Mouse (Mus musculus): ENCODE data around the gene Mrtfb.
"Not testable (repeated sequence)": the region's sequence is repeated elsewhere in the genome, so short reads cannot be mapped to it uniquely, and the experiment has no call there.

Mrtfb gene

DNA sequence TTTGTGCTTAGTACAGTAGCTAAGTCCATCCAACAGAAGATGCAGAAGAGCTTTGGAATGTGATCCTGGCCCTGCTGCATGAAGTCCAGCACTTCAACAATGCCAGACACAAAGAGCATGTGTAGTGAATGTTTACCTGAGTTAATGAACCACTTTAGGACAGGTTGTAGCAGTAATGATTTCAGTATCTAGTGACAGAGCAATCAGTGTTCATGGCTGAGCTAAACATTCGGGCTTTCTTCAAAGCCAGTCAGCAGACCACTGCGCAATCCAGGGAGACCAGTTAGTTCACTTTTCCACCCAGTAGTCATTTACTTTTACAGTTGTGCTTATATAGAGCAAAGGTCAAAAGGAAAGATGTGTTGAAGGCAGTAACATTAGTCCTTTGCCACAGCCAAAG lies 20.0 kb downstream of the Mrtfb start:
- DNase-seq (ENCODE audit: inconsistent ontology term): no peak

DNA sequence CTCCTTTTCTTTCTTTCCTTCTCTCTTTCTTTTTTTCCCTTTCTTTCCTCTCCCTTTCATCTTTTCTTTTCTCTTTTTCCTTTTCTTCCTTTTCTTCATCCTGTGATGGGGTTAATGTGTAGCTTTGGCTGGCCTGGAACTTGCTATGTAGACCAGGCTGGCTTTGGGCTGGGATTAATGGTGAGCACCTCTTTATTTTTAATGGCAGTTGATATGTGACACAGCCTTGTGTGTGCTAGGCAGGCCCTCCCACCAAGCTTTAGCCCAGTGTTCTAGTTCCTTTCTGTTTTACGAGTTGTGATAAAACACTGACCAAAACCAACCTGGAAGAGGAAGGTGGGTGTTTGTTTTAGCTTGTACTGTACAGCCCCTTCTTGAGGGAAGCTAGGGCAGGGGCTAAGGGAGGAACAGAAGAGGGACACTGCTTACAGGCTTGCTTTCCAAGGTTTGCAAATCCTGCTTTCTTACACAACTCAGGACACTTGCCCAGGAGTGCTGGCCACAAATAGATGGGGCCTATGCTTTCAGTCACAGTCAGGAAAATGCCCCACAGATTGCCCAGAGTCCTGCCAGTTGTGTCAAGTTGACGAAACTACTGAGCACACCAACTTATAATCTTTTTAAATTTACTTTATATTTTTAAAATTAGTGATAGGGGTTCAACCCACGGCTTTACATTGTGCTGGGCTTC lies 20.6 kb downstream of the Mrtfb start:
- no peak for DNase-seq (ENCODE audit: inconsistent ontology term)

DNA sequence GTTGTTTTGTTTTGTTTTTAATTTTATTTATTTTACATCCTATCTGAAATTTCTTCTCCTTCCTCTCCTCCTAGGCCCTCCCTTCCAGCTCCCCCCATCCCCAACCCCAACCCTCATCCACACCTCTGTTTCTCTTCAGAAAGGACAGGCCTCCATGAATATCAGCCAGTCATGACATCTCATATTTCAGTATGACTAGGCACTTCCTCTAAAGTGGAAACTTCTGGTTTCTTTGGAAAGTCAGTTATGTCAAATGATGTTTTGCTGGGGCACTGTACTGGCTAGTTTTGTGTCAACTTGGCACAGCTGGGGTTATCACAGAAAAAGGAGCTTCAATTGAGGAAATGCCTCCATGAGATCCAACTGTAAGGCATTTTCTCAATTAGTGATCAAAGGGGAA lies 30.1 kb downstream of the Mrtfb start:
- not testable (repeated sequence) for DNase-seq (ENCODE audit: inconsistent ontology term)

DNA sequence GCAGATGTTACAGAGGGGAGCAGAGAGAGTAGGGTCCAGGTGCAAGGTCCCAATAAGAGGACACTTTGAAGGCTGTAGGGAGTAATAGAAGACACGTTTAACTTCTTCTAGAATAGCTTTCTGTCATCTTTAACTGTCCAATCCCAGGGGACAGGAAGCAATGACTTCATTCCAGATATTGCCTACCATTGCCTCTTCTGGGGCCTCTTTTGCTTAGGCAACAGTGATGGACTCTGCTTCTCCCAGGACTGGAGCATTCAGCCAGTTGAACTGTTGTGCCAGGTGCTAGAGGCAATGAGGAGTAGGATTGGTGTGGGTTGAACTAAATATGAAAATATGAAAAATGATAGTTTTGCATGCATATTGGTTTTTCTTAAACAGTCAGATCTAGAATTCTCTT lies 41.6 kb downstream of the Mrtfb start:
- DNase-seq (ENCODE audit: inconsistent ontology term): no peak

DNA sequence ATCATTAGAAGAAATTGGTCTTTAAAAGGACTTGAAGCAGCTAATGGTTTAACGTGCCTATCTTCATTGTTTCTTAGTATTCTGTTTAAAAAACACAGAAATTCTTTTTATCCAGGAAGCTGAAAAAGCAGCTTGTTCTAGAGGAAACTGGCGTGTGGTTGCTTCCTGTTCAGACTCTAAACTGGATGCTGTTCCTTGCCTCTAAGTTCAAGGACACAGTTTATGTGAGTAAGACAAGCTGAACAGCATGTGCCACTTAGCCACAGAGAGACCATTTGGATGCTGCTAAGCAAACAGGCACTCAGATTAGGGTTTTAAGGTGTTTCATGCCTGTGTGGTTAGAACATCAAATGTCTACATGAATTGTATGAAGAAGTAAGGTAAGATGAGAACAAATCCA lies 42.7 kb downstream of the Mrtfb start:
- DNase-seq (ENCODE audit: inconsistent ontology term): no peak

DNA sequence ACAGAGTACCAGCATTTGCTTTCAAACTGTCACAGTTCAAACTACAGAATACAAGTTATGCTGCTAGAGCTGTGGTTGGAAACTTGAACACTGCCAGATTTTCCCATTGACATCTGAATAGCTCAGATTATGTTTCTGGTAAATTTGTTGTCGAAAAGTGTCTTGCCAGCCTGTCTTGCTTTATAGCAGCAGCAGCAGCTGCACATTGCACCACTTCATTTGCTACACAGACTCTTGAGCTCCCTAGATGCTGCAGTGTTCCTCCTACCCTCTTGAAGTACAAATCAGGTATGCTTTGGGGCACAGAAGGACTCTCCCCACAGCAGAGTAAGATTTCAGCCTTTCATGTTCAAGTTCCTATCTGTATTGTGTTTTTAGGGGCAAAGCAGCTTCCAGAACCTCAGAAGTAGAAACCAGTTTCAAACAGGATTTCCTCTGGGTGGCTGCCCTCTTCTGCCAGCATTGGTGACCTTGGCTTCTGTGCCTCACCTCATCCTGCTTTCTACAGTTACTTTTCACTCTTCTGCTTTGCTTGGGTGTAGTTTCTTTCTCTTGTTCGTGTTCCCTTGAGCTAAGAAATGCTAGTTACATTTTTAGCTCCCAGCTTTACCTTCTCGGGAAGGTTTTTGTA lies 49.9 kb downstream of the Mrtfb start:
- DNase-seq (ENCODE audit: inconsistent ontology term): no peak

DNA sequence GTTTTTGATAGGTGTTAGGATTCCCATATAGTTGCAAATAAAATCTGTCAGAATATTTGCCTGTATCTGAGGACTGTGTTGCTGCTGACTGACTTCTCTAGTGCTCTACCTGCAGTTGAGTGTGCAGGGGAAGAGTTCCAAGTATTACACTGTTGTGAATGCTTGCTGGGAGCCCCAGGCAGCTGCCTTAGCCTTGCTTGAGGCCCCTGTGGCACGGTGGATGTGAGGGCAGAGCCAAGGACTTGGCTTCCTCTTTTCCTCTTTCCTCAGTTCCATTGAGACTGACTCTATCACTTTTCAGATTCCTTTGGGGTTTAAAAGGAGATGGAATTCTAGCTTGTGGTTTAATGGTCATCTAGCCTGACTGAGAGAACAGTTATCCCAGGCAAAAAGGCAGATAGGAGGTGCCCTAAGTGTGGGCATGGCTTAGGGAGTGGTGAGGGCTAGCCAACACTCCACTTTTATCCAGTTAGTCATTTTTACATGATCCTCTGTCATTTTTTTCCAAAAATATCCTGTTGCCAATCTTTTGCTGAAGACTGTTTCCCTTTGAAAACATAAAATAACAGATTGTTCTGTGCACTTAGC lies 53.9 kb downstream of the Mrtfb start:
- DNase-seq (ENCODE audit: inconsistent ontology term): peak; percentile 22

DNA sequence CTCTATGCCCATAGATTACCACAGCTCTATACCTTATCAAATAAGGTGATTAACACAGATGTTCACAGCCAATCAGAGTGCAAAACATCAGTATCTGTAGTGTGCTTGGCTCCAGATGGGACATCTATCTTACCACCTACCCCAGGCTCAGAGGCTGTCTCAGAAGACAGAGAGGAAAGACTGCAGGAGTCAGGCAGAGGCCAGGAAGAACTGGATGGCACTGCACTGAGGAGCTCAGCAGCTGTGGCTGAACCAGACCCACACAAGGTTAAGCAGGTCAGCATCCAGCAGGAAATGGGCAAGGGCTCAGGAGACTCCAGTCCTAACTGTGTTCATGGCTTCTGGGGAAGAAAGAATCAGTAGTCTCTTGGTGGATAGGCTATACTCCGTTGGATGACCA lies 55.1 kb downstream of the Mrtfb start:
- no peak for DNase-seq (ENCODE audit: inconsistent ontology term)

DNA sequence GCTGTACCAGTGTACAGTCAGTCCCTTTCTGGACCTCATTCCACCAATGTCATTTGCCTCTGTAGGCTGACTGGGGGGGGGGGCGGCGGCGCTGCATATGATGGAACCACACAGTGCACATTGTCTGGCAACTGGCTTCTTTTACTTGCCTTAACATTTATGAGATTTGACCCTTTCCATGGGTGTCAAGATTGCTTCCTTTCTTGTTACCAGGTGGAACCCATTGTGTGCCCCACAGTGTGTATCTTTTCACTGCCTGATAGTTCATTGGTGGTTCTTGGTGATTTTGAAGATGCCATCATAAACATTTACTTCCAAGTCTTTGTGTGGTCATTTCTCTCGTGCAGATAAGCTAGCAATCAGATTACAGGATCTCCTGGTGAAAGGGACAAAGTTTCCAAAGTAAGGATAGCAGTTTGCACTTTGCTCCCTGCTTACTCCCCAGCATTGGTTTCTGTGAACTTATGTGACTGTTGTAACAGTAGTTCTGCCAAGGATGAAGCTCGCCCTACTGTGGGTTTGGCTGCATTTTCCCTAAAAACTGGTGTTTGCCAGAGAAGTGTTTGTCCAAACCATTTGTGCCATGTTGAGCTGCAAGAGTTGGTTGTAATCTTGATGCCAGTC lies 56.9 kb downstream of the Mrtfb start:
- DNase-seq (ENCODE audit: inconsistent ontology term): no peak

DNA sequence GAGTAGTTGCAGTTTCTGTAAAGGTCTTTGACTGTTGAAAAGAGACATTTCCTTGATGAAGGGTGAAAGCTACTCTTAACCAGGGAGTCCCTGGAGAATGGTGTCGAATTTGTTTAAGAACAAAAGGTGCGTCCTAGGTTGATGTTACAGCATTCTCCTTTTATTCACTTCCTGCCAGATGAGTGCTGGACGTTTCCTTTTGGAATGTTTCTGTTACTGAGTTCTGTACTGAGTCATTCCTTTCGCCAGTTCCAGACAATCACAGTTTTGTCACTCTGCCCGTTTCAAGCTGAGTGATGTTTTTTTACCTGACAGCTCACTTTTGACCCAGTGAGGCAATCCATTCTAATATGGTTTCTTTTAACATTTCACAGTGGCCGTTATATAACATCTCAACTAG lies 67.5 kb downstream of the Mrtfb start:
- peak; percentile 57 for DNase-seq (ENCODE audit: inconsistent ontology term)

DNA sequence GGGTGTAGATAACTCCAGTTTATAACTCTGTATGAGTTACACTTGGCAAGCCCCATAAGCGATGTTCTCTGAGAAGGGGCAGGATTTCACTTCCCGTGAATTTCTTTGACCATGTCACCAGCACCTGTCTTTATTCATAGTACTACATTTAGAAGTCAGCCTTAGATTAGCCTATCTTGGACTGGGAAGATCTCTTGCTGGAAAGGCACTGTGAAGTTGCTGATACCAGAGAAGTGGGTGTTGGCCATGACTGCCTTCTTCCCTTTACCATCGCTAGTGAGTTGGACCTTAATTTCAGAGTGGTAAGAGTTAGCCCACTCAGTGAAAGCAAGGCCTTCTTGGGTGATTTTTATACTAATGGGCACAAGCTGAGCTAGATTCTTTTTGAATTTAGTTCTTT lies 70.3 kb downstream of the Mrtfb start:
- DNase-seq (ENCODE audit: inconsistent ontology term): no peak

DNA sequence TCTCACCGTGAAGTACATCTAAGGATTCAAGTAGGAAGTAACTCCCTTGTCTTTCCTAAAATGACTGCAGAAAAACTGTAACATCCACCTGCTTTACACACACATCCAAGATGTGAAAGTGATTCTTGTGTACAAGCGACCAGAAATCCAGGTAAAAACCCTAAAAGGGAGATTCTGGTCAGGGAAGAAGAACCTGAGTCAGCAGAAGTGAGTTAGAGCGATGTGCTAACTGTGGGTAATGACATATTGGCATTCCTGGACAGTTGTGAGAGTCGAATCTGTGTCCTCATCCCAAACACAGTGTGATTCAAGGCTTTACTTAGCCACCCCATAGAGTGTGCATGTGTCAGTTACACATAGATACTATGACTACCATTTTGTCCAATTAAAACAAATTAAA lies 72.4 kb downstream of the Mrtfb start:
- no peak for DNase-seq (ENCODE audit: inconsistent ontology term)

DNA sequence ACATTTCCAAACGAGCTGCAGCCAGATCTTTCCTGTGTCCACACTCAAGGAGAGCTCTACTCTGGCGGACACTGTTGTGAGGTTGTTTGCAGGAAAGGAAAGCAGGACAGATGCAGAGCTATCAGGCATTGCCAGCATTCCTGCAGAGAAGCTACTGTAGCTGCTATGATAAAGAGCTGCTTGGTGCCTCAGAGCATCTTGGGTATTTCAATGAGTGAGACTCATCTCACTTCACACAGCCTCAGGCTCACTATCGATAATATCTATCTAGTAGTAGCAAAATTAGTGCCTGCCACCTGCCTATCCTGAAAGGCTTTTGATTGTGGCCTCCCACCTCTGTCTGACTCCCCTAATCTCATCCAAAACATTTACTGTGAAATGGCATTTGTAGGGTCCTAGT lies 73.4 kb downstream of the Mrtfb start:
- no peak for DNase-seq (ENCODE audit: inconsistent ontology term)

DNA sequence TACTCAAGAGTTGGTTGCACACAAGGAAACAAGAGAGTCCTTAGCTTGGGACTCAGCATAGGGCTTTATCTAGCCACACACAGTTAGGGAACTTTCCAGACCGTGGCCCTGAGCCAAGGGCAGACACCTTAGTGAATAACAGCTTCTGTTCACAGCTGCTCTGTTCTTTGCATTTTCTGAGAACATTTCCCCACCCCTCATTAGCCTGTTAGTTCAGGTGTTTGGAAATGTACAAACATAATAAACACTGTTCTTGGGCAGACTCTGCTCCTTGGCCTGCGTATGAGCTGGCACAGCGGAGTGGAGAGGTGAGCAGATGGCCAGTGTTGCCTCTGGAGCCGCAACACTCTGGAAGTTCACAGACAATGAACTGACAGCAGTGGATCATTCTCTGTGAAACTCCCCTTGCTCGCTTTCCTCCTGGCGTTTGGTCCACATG lies 74.0 kb downstream of the Mrtfb start:
- DNase-seq (ENCODE audit: inconsistent ontology term): peak; percentile 17

DNA sequence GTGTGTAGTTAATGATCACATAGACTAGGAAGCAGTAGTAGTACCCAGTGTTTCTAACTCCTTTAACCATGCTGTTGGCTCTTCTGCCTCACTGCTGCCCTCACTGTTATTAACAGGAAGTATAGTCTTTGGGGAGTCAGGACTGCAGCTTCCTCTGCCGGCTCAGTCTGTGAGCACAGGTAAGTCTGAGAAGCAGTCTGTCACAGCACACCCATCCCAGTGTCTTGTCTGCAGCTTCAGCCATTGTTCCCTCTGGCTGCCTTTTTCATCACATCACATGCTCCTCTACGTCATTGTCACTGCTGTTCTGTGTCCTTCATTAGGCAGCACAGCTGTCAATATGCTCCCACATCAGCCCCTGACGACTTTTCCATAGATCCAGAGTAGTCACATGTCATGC lies 75.6 kb downstream of the Mrtfb start:
- DNase-seq (ENCODE audit: inconsistent ontology term): no peak

DNA sequence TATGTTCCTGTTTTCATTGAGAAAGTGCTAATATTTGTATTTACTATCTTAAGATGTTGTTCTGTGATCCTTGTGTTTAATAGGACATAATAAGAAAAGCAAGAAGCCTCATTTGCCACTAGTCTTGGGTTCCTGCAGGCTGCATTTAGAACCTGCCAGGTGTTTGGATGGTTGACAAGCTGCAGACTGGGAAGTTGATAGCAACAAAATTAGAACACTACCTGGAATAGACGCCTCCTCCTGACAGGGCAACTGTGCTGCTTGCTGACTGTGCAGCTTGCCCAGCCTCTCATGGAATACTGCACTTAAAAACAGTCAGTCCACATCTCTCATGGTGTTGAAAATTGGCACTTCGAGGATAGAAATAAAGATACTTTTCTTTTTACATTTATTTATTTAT lies 76.3 kb downstream of the Mrtfb start:
- DNase-seq (ENCODE audit: inconsistent ontology term): no peak

DNA sequence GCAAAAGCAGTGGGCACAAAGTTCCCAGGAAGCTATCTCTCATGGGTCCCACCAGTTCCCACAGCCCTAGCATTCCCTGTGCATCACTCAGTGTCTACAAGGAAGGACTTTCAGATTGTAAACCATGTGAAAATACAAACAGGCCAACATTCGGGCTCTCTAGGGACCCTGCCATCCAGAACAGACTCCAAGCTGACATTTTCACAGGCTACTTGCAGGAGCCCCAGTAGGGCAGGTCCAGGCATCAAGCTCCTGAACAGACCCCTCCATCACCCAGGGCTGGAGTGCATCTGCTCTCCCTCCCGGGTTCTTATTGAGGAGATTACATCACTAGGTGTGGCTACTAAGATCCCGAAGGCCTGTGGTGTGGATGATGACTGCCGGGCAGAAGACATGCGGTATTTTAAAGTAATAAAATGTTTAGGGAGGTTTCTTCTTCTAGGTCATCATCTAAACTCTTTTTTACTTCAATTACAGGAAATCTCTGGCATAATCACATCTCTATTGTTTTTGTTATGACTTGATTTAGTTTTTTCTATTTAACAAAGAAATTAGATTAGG lies 77.6 kb downstream of the Mrtfb start:
- no peak for DNase-seq (ENCODE audit: inconsistent ontology term)

DNA sequence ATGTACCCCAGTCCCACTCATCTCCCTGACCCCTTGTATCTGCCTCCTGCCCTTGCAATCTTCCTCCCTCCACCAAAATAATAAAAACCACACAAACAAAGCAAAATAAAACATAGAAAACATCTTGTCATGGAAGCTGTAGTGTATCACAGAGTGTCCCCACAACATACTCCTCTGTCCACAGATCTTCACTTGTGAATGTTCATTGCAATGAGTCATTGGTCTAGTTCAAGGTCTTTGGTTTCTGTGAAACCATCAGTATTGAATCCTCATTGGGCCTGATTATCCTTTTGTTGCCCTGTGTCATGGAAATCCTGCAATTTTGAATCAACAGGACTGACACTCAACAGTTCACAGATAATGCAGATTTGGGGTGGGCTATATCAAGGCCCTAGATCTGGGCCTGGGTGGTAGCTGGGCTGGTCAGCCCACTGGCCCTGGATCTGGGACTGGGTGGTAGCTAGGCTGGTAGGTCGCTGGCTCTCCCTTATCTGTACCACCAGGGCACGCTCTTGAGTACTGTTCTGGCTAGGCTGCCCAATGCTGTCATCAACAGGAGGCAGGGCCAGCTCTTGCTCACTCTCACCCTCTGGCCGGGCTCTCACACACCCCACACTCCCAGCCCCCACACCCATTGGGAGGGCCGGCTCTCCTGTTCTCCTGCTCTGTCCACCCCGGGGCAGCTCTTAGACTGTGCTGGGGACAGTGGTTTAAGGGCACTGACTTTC lies 80.4 kb downstream of the Mrtfb start:
- DNase-seq (ENCODE audit: inconsistent ontology term): no peak

DNA sequence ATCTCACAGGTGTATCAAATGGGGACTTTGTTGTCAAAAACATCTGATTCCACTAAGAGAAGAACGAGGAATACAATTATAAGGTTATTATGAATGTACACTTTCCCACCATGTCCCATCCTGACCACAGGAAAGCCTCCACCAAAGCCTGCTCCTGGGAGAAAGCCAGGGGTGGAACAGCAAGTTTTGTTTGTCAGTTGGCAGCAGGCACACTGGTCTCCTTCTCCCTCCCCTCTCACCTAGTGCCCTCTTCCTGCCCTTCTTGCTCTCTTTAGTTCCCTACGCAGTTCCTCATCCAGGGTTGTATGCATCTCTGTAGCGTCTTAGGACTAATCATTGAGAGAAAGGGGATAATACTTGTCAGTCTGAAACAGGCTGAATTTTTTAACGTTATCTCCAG lies 81.8 kb downstream of the Mrtfb start:
- no peak for DNase-seq (ENCODE audit: inconsistent ontology term)

DNA sequence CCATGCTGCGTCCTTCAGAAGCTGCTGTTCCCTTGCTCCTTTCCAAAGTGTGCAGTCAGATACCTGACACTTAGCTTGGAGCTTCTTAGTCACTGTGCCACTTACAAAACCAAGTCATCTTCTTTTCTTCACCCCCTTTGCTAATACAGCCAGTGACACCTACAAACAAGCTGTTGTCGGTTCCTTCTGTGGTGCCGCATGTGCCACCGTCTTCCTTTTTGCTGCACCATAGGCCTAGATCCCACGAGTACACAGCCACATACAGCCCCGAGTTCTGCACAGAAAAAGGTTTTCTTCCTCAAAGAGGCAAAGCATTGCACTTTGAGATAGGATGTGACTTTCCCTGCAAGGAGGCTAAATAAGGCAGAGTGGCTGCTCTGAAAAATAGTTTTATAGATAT lies 83.2 kb downstream of the Mrtfb start:
- no peak for DNase-seq (ENCODE audit: inconsistent ontology term)

DNA sequence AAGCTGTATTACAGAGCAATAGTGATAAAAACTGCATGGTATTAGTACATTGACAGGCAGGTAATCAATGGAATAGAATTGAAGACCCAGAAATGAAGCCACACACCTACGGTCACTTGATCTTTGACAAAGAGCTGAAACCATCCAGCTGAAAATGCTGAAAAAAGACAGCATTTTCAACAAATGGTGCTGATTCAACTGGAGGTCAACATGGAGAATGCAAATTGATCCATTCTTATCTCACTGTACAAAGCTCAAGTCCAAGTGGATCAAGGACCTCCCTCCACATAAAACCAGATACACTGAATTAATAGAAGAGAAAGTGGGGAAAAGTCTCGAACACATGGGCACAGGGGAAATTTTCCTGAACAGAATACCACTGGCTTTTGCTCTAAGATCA lies 89.5 kb downstream of the Mrtfb start:
- DNase-seq (ENCODE audit: inconsistent ontology term): not testable (repeated sequence)

DNA sequence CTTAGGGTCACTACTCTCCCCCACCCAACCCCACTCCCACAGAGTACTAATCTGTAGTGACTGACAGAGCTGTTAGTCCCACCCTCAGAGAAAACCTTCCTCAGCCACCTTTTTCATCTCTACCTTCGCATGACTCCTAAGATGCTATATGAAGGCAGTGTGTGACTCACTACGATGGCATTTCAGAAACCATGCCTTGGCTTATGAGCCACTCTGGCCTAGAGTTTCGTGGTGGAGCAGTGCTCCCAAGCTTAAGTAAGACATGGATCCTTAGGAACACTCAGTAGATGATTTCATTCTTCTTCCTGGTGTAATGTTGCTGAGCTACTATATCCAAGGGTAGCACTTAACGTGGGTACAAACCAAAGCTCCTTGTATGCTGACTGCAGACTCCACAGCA lies 94.4 kb downstream of the Mrtfb start:
- DNase-seq (ENCODE audit: inconsistent ontology term): peak; percentile 28
